Mouse (Mus musculus) heart, embryonic 13.5 days (tissue): ENCODE data around the gene Nup133. TPM values are rescaled to one million over a fixed set of nuclear protein-coding genes. Genes with fewer than 3 reads are reported as not detected.
A peak's percentile ranks its signal among the peaks of the same experiment; 100 is the strongest.

Experiments
- ATAC-seq: fragments of 200-750 bp; cut with Nextera tagmentation; 2 replicates; pipeline ENCODE4 v1.8.0; 2017; ENCODE audit warnings: moderate TSS enrichment; ENCODE audit not compliant: insufficient number of reproducible peaks, low FRiP score, low TSS enrichment; ENCODE audit errors: extremely low read depth
- H3K27ac ChIP-seq: fragments of 300-500 bp; sonication (generic); replicated peaks from 2 replicates; pipeline ENCODE4 v1.5.1; 2015; ENCODE audit warnings: moderate library complexity, mild to moderate bottlenecking, inconsistent platforms
- H3K27me3 ChIP-seq: fragments of 300-500 bp; sonication (generic); replicated peaks from 2 replicates; pipeline ENCODE4 v1.6.1; 2015; ENCODE audit warnings: mild to moderate bottlenecking, inconsistent platforms
- H3K36me3 ChIP-seq: fragments of 300-500 bp; sonication (generic); 2 replicates; pipeline ENCODE4 v1.6.1; 2015; ENCODE audit warnings: mild to moderate bottlenecking, inconsistent platforms
- H3K4me1 ChIP-seq: fragments of 300-500 bp; sonication (generic); 2 replicates; pipeline ENCODE4 v1.6.1; 2015; ENCODE audit warnings: inconsistent platforms
- H3K4me2 ChIP-seq: fragments of 300-500 bp; sonication (generic); 2 replicates; pipeline ENCODE4 v1.6.1; 2015; ENCODE audit warnings: inconsistent platforms, mild to moderate bottlenecking, moderate library complexity
- H3K4me3 ChIP-seq: fragments of 300-500 bp; sonication (generic); 2 replicates; pipeline ENCODE4 v1.5.1; 2015; ENCODE audit warnings: moderate library complexity, mild to moderate bottlenecking, inconsistent platforms
- H3K9ac ChIP-seq: fragments of 300-500 bp; sonication (generic); 2 replicates; pipeline ENCODE4 v1.6.1; 2015; ENCODE audit warnings: inconsistent platforms, mild to moderate bottlenecking, moderate library complexity
- H3K9me3 ChIP-seq: fragments of 300-500 bp; sonication (generic); 2 replicates; pipeline ENCODE4 v1.6.1; 2016; ENCODE audit warnings: inconsistent platforms
- WGBS: fragments of 180-500 bp; shearing (Covaris S2); methylation state at CpG from one replicate; pipeline ENCODE4 v1.1.7; 2015; ENCODE audit warnings: mixed read lengths; 5-methylcytosine and 5-hydroxymethylcytosine counted together
- polyA plus RNA-seq: library from polyadenylated mRNA; unstranded; fragments of >200 nt; fragmentation: Nextera tagmentation; extraction: Ambion mirVana; gene quantifications from 2 replicates; pipeline ENCODE4 v1.2.1, GENCODE M21; 2015

Gene Nup133
- polyA plus RNA-seq, 1 experiment from 2014 or later = 24.4 TPM

DNA sequence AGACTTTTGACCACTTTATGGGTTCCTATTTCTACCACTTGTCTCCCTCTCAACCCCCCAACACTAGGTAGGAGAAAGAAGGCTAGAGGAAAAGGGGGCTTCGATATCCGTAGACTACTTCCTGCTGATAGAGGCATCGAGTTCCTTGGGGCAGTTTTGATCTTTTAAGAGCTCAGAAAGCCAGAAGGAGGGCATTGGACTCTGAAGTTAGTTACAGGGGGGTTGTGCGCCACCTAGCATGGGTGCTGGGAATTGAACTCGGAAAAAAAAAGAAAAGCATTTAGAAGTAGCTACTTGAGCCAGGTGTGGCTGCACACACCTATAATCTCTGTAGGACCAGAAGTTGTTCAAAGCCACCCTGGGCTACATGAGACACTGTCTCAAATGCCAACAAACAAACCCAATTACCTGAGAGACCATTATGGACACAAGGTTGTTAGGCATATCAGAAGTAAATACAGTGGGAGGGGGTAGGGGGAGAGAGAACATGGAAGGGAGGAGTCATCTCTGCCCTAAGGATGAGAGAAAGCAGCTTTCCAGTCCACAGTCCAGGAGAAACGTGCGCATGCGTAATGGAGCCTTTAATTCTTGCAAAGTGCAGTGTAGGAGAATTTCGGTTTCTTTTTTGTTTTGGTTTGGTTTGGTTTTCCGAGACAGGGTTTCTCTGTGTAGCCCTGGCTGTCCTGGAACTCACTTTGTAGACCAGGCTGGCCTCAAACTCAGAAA lies 1.2 kb upstream of the Nup133 start:
- Histone ChIP-seq H3K27ac (peak overlapping the region; percentile 90), H3K4me2 (peak overlapping the region; percentile 98), H3K9me3 (no peaks in the 10 kb centered on the region), H3K9ac (peak overlapping the region; percentile 95), H3K36me3 (peaks cover 48% of the 10 kb centered on the region), H3K4me3 (peak overlapping the region; percentile 99), H3K4me1 (peaks cover 18% of the 10 kb centered on the region), H3K27me3 (no peaks in the 10 kb centered on the region)
- no peak for ATAC-seq
- WGBS = 29% methylated on average over 10 of the region's 10 CpGs

GRCm38 (mm10) chr8:123949686-123949986 lies 571 bp upstream of the Nup133 start:
- Histone ChIP-seq H3K27me3 (no peaks in the 10 kb centered on the region), H3K4me2 (peak overlapping the region; percentile 98), H3K4me3 (peak overlapping the region; percentile 99), H3K27ac (peak overlapping the region; percentile 90), H3K4me1 (peaks cover 18% of the 10 kb centered on the region), H3K9me3 (no peaks in the 10 kb centered on the region), H3K9ac (peak overlapping the region; percentile 95), H3K36me3 (peaks cover 48% of the 10 kb centered on the region)
- ATAC-seq = no peak
- 3% methylated on average over 10 of the region's 10 CpGs for WGBS

GRCm38 (mm10) chr8:123929026-123929425 lies 20.0 kb downstream of the Nup133 start:
- WGBS = 84% methylated on average over 7 of the region's 7 CpGs
- no peak for ATAC-seq
- H3K27me3 ChIP-seq = no peaks in the 10 kb centered on the region
- H3K9me3 ChIP-seq = no peaks in the 10 kb centered on the region
- no peak overlapping the region for H3K27ac ChIP-seq
- no peak overlapping the region for H3K4me3 ChIP-seq
- peaks cover 87% of the 10 kb centered on the region for H3K36me3 ChIP-seq
- no peak overlapping the region for H3K4me2 ChIP-seq
- no peaks in the 10 kb centered on the region for H3K4me1 ChIP-seq
- no peak overlapping the region for H3K9ac ChIP-seq

DNA sequence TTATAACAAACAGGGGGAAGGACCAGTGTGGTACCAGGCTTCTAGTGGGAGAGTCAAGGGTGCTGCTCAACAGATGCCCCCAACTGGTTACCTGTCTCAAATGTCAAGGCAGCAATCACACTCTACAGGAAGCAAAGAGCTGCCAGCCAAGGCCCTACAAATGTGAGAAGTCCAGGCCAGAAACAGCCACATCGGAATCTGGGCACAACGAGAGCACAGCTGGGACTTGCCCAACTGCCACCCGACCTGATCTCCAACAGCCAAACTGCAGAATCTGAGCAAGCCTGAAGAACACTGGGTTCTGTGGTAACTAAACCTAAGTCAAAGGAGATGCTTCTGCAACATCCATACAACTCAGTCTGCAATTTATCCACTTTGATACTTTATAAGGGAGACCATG lies 23.4 kb downstream of the Nup133 start:
- no peaks in the 10 kb centered on the region for H3K9me3 ChIP-seq
- H3K27ac ChIP-seq = no peak overlapping the region
- no peak overlapping the region for H3K4me2 ChIP-seq
- no peaks in the 10 kb centered on the region for H3K27me3 ChIP-seq
- no peak overlapping the region for H3K4me3 ChIP-seq
- no peak overlapping the region for H3K9ac ChIP-seq
- peaks cover 89% of the 10 kb centered on the region for H3K36me3 ChIP-seq
- whole genome bisulfite sequencing = 76% methylated on average over 3 of the region's 3 CpGs
- H3K4me1 ChIP-seq = no peaks in the 10 kb centered on the region
- no peak for ATAC-seq

DNA sequence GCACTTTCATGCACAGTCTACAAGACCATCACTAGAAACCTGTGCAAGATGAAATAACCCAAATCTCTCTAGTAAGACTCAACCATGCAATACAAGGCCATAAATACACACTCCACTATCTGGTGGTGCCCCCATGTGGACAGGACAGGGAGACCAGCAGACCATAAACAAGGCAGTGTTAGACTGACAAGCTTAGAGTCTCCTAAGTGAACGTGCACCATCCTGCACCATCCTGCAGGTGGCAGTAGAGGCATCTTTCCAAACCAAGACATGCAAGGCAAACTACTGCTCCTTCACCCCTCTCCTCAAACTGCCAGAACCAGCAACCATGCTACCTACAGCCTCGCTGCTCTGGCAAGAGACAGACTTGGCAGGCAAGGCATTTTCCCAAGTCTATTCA lies 24.3 kb downstream of the Nup133 start:
- no peak overlapping the region for H3K9ac ChIP-seq
- H3K27me3 ChIP-seq = no peaks in the 10 kb centered on the region
- no peak for ATAC-seq
- WGBS = 13% methylated on average over 2 of the region's 2 CpGs
- H3K4me2 ChIP-seq = no peak overlapping the region
- no peak overlapping the region for H3K4me3 ChIP-seq
- H3K9me3 ChIP-seq = no peaks in the 10 kb centered on the region
- no peaks in the 10 kb centered on the region for H3K4me1 ChIP-seq
- no peak overlapping the region for H3K27ac ChIP-seq
- H3K36me3 ChIP-seq = peaks cover 89% of the 10 kb centered on the region

DNA sequence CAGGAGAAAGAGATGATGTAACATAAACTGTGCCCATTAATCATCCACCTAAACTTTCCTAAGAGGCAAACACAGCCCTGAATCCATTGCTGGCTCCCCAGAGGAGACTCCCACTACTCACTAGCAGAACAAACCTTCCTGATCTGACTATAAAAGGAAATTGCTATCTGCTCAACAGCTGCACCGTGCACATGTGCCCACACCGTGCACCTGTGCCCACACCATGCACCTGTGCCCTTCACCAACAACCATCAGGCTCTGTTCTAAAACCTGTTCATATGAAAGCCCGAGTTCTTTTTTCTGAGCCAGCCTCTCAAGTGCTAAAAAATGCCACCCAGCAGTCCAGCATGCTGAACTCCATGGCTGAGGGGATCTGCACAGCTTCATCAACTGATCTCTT lies 34.4 kb downstream of the Nup133 start:
- H3K4me2 ChIP-seq = no peak overlapping the region
- H3K36me3 ChIP-seq = peaks cover 99% of the 10 kb centered on the region
- H3K27me3 ChIP-seq = no peaks in the 10 kb centered on the region
- H3K4me3 ChIP-seq = no peak overlapping the region
- no peaks in the 10 kb centered on the region for H3K4me1 ChIP-seq
- H3K27ac ChIP-seq = no peak overlapping the region
- 90% methylated on average over 3 of the region's 3 CpGs for WGBS
- H3K9me3 ChIP-seq = no peaks in the 10 kb centered on the region
- no peak overlapping the region for H3K9ac ChIP-seq
- ATAC-seq = no peak

- Histone ChIP-seq H3K36me3 (peaks cover 99% of the 10 kb centered on the region), H3K9ac (no peak overlapping the region), H3K4me1 (no peaks in the 10 kb centered on the region), H3K27me3 (no peaks in the 10 kb centered on the region), H3K9me3 (no peaks in the 10 kb centered on the region), H3K4me2 (no peak overlapping the region), H3K27ac (no peak overlapping the region), H3K4me3 (no peak overlapping the region)
- 92% methylated on average over 4 of the region's 4 CpGs for WGBS
- no peak for ATAC-seq
These were observed 36.8 kb downstream of the Nup133 start for GRCm38 (mm10) chr8:123912265-123912664.

GRCm38 (mm10) chr8:123907604-123908003 lies 41.5 kb downstream of the Nup133 start:
- Histone ChIP-seq H3K4me1 (no peaks in the 10 kb centered on the region), H3K27ac (no peak overlapping the region), H3K4me2 (no peak overlapping the region), H3K27me3 (no peaks in the 10 kb centered on the region), H3K4me3 (no peak overlapping the region), H3K9me3 (no peaks in the 10 kb centered on the region), H3K36me3 (peaks cover 95% of the 10 kb centered on the region), H3K9ac (no peak overlapping the region)
- no peak for ATAC-seq
- 91% methylated on average over 6 of the region's 6 CpGs for WGBS

DNA sequence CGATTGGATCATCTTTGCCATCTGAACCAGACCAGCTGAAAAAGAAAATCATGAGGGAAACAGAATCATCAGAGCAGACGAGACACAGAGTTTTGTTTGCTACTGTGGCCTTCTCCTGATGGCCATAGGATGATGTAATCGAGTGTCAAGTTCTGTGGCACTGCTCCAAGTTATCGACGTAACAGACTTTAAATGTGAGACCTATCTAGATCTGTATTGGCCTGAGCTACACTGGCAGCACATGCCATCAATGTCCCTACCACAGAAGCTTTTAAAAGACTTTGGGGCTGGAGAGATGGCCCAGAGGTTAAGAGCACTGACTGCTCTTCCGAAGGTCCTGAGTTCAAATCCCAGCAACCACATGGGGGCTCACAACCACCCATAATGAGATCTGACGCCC lies 46.4 kb downstream of the Nup133 start:
- H3K36me3 ChIP-seq = peaks cover 87% of the 10 kb centered on the region
- H3K4me2 ChIP-seq = no peak overlapping the region
- WGBS = 81% methylated on average over 7 of the region's 7 CpGs
- H3K9me3 ChIP-seq = no peaks in the 10 kb centered on the region
- no peaks in the 10 kb centered on the region for H3K27me3 ChIP-seq
- H3K9ac ChIP-seq = no peak overlapping the region
- ATAC-seq = no peak
- H3K4me1 ChIP-seq = no peaks in the 10 kb centered on the region
- no peak overlapping the region for H3K4me3 ChIP-seq
- H3K27ac ChIP-seq = no peak overlapping the region

GRCm38 (mm10) chr8:123899366-123899765 lies 49.7 kb downstream of the Nup133 start:
- Histone ChIP-seq H3K27ac (no peak overlapping the region), H3K4me1 (peaks cover 12% of the 10 kb centered on the region), H3K4me3 (no peak overlapping the region), H3K4me2 (no peak overlapping the region), H3K9me3 (no peaks in the 10 kb centered on the region), H3K27me3 (peaks cover 28% of the 10 kb centered on the region), H3K9ac (no peak overlapping the region), H3K36me3 (peaks cover 58% of the 10 kb centered on the region)
- 90% methylated on average over 7 of the region's 7 CpGs for WGBS
- no peak for ATAC-seq

DNA sequence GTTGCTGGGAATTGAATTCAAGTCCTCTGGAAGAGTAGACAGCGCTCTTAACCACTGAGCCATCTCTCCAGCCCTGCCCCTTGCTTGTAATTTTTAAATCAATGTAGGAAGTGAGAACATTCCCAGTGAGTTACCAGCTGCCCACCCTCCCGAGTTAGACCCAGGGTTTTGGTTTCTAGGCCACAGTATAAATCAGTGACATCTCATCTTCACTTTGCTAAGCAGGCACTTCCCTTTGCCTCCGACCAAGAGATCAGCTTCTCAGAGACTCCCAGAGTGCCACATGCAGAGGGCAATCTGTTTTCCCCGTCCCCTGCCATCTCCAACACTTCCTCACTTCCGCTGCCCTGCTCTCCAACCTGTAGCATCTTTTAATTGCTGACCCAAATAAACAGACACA lies 50.5 kb downstream of the Nup133 start:
- WGBS = 82% methylated on average over 5 of the region's 5 CpGs
- no peak for ATAC-seq
- Histone ChIP-seq H3K27ac (no peak overlapping the region), H3K36me3 (peaks cover 50% of the 10 kb centered on the region), H3K9me3 (no peaks in the 10 kb centered on the region), H3K4me1 (peaks cover 17% of the 10 kb centered on the region), H3K4me2 (no peak overlapping the region), H3K27me3 (peaks cover 36% of the 10 kb centered on the region), H3K4me3 (no peak overlapping the region), H3K9ac (no peak overlapping the region)

DNA sequence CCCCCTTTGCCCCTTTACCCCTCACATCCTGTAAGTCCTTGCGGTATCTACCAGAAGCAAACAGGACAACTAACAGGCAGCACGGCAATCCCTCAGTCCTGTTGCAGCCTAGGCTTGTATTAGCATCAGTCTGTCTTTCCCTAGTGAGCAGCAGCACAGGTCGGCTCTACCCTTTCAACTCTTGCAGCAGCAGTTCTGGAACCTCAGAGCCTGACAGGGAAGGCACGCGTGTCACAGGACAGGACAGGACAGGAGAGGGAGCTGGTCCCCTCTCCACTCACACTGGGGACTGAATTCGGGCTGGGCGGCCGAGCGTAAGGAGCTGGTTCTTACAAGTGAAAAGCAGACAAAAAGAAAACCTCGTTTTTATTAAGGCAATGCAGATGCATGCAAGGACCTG lies 52.3 kb downstream of the Nup133 start:
- H3K27me3 ChIP-seq = peaks cover 54% of the 10 kb centered on the region
- 53% methylated on average over 10 of the region's 10 CpGs for WGBS
- H3K4me3 ChIP-seq = no peak overlapping the region
- H3K36me3 ChIP-seq = peaks cover 32% of the 10 kb centered on the region
- H3K4me1 ChIP-seq = peaks cover 29% of the 10 kb centered on the region
- H3K4me2 ChIP-seq = no peak overlapping the region
- no peak overlapping the region for H3K9ac ChIP-seq
- no peaks in the 10 kb centered on the region for H3K9me3 ChIP-seq
- no peak overlapping the region for H3K27ac ChIP-seq
- ATAC-seq = no peak
